Mouse (Mus musculus) ZHBTc4 (cell line): ENCODE data around the gene Babam2.

ENCODE experiments used
- DNase-seq: peaks from one replicate; pipeline ENCODE4 v3.0.0-alpha.2; 2011; ENCODE audit warnings: low read depth, low spot score

The Babam2 gene

DNA sequence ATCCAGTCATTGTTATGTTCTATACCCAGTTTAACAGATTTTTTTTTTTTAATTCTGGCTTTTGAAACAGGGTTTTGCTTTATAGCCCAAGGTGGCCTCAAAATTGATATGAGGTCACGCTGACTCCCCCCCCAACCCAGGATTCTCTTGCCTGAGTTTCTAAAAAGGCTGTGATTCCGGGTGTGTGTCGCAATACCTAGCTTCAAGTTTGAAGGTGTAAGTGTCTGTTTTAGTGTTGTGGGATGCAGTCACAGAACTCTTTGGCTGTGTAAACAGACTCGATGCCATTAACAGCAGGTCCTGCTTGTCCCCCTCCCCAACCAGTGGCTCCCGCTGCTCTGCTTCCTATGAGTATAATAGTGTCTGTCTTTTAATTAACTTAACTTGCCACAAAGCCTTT lies 84.1 kb downstream of the Babam2 start:
- no peak for DNase-seq

DNA sequence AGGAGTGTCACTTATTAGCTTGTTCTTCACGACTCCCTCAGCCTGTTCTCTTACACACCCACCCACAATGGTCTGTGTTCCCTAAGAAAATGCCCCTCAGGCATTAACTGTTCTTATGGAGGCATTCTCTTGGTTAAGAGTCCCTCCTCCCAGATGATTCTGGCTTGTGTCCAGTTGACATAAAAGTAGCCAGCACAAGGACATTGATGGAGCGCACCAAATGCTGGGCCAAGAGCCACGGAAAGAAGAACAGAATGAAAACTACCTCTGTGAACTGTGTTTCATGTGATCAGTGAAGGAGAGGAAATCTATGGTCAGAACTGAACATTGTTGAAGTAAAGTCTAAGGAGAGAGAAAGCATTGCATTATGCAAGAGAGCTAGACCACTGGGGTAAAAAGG lies 89.7 kb downstream of the Babam2 start:
- DNase-seq: no peak

DNA sequence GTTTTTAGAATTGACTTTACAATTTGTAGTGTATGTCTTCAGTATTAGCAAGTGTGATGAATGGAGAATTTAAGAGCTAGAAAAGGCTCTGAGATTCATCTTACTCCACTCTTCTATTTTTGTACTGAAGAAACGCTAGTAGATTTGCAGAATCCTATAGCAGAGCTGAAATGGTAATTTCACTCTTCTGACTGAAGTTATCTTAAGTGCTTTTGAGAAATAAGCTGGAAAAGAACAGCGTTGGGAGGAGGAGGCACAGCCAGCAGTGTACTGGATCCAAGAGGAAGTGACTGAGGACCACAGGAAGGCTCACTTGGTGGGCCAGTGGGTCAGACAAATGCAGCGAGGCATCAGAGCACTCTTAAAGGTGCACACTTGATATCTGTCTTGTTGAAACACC lies 90.1 kb downstream of the Babam2 start:
- no peak for DNase-seq

DNA sequence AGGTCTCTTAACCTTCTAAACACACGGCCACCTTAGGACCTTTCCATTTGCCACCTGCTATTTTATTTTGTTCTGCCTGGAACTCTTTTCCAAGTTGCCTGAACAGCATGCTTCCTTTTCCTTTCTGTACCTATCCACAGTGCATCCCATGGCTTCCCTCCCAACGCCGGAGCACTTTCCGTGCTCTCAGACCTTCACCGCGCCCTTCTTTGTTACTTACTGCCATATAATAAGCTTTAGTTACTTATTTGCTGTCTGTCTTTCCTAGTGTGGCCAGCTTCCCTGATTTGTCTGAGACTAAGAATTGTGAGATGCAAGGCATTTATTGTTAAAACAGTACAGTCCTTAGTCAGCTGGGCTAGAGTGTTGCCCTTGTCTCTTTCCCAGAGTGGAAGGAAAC lies 94.9 kb downstream of the Babam2 start:
- DNase-seq: no peak

DNA sequence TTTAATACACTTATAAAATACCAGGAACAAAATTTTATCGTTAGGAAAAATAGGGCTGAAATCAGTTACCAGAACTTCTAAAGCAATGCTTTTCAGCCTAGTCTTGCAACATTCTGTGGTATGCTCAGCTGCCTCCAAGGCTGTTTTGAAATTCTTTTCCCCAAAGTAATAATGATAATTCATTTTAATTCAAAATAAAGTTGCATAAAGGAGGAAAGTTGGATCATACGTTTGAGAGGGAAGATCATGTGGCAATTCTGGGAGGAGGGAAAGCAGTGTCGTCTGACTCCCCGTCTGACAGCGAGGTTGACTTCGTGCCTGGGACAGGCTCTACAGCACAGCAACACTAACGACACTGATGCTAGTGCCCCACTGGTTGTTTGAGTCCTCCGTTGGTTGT lies 95.4 kb downstream of the Babam2 start:
- no peak for DNase-seq

DNA sequence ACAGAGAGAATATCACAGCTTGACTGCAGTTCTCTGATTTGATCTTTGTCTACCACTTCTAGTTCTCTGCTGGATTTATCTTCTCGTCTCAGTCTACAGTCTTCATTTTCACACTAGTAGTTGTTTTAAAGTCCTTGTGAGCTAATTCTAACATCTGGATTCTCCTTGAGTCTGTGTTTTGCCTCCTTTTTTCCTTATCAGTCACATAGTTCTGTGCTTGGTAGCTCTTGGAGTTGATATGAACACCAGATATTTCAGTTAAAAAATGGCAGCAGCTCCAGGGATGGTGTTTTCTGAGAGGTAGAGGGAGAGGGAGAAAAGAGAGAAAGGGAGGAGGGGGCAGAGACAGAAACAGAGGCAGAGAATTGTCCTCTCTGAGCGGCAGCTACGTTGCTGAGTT lies 97.9 kb downstream of the Babam2 start:
- DNase-seq: no peak

DNA sequence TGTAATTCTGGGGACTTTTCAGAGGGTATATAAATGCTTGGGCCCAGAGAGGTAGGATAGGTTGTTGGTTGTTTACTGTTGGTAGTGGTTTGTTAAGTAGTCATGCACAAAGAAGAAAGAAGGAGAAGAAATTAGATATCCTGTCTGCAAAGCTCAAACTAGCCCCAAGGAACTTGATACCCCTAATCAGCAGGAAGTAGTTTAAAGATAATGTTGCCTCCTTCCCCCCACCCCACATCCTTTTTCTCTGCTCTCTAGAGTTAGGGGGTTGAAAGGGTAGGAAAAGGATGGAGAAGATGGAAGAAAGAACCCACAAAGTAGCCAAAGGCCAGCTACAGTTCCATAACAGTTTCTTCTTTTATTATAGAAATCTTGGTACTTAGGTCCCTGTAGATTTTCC lies 99.5 kb downstream of the Babam2 start:
- DNase-seq: no peak

DNA sequence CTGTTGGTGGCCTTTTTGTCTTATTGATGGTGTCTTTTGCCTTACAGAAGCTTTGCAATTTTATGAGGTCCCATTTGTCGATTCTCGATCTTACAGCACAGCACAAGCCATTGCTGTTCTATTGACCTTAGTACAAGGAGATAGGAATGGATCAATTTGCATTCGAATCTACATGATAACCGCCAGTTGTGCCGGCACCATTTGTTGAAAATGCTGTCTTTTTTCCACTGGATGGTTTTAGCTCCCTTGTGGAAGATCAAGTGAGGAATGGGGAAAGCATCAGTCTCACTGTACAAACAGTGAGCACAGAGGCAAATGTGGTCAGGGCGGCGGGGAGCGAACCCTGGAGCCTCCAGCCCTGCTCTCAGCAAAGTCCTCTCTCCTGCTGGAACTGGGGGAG lies 106.7 kb downstream of the Babam2 start:
- DNase-seq: peak; percentile 51

DNA sequence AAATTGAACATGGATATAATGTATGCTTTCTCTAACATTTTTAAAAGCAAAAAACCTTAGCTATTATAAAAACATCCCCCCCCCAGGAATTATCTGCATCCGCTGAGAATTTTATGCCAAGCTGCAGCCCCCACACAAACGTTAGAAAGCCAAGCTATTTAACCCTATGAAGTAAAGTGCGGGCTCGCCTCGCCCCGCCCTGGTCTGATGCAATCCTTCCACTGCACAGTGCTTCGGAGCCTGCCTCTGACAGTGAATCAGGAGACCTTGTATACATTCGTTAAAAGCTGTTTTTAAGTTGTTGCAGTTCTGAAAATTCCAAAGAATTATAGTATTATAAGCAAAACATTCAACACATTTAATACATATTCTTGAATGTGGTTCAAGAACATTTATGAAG lies 107.3 kb downstream of the Babam2 start:
- peak; percentile 13 for DNase-seq

DNA sequence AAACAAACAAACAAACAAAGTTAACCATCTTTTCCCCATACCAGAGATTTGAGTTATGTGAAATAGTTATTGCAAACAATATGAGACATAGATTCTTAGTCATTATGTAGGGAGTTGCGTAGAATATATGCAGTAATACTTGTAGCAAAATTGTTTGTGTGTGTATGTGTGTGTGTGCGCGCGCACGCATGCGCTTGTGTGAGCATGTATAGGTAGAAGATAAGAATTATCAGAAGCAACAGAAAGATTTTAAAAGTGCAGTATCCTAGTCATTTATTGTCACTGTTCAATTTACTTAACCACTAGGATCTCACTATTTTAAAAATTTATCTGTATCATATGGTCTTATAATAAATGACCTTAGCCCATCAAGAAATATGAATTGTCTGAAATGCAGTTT lies 109.8 kb downstream of the Babam2 start:
- no peak for DNase-seq

DNA sequence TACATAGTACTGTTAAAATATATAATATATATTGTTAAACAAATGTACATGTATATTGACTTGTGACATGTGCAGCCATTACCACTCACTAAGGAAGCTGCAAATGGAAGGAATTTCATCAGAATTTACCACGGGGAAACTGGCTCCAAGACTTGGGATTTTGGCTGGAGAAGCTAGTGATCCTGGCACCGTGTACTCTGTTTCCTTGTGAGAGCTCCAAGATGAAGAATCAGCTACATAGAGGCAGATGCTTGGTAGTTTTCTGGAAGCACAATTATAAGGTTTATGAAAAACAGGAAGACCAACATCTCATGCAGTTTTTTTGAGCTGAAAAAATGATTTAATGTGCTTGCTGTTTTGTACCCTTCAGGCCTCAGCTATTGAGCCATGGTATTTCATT lies 110.8 kb downstream of the Babam2 start:
- DNase-seq: no peak

DNA sequence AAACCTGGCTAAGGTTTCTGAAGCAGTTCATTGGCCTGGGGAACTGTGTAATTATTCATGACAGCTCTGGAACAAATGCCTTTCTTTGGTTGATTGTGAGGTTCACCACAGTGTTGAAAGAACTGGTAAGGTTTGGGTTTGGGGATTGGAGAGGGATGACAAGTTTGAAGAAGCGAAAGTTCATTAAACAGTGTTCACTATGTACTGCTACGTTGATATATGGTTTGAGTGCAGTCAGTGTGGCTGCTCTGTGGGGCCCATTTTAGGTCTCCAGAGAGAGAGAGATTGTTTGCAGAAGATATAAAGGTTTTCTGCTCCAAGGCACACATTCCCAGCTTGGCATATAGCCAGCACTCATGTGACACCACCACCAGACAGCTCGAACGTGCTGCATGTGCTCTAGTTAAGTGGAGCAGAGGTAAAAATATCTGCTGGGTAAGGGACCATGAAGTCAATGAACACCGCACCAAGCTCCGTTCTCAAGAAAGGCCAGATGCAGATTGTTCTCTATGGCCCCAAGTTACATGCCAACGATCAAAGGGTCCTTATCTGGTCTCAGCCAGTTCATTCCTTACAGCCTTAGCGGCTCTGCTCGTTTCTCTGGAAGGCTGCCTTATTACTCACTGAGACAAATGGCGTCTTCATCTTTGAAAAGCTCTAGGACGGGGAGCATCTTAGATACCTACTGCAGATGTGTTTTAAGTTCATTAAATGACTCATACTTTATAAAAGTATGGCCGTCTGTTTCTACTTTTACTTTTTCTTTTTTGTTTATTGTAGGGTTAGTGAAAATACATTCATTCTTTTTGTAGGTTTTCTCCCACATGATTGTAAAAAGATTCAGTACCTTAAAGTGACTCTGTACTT lies 113.5 kb downstream of the Babam2 start:
- DNase-seq: peak; percentile 10

DNA sequence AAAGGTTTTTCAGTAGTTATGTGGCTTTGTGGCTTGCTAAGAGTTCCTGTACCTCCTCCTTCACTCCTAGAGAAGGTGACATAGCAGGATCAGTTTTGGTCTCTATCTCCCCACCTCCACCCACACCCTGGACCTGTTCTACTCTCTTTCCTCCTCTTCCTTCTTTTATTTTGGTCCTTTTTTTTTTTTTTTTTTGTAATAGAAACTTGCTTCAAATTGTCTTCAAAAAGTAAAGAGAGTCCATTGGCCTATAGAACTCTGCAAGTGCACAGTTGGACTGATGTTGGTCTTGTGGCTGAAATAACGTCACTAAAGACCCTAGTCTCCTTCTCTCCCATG lies 114.1 kb downstream of the Babam2 start:
- DNase-seq: no peak

DNA sequence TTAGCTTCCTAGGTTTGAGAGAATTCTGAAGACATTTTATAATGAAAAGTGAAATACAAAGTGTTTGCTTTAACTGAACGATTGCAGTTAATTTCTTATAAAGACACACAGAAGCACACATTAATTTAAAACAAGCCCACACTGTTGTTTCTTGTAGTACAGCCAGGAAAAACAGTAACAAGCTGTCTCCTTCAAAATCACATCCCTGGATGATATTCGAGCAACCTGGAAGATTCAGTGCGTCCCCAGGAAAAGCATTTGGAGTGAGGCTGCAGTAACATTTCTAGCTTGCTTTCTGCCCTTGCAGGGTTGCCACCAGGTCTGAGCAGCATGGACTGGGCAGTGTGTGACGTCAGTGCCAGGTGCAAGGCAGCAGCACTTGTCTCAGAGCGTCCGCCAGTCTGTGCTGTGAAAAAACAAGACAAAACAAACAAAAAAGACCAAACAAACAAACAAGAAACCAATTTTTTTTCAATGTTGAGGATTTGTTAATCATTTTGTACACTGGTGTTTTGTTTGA lies 115.7 kb downstream of the Babam2 start:
- no peak for DNase-seq

DNA sequence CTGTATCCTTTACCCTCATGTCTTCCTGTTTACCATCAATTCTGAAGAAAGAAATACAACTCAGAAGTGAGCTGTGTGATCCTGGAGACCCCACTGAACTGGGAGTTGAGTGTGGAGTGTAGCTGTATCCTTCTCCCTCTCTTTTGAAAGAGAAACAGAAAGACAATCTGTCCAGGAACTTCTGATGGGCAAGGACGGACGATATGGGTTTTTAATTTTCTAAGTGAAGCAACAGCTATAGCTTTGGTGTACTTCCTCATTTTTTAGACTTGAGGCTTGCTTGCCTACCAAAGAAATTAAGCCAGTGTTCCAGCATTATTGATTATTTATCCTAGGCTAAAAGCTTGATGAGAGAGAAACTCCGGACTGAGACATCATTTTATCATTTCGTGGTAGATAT lies 116.6 kb downstream of the Babam2 start:
- no peak for DNase-seq

DNA sequence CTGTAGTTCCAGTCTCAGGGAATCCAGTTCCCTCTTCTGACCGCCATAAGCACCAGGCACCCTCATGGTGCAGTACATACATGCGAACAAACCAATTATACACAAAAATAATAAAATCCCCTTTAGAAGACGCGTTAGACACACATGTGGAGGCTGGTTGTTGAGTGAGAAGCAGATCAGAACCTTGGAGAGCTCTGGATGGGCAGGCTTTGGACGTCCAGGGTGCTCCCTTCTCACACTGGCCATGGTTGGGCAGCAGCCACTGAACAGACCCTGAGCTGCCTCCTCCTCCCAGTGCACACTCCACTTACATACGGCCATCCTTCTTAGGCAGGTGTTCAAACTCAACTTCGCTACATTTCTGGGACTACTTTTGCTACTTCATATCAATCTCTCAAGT lies 117.6 kb downstream of the Babam2 start:
- DNase-seq: peak; percentile 8

DNA sequence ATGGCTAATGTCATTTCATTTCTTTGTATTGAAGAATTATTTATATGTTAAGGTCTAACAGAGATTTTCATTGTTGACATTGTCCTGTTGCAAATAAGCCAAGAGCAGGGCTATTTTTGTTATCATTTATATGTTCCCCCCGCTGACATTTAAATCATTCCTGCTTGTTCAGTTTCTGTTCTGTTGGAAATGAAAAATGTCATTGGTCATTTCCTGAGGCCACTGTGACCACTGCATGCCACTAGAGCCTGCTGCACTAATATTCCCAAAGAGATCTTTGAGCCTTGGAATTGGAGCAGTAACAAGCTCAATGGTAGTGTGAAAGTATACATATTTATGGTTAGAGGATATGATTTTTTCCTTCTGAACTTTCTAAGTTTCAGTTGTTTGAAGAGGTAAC lies 118.6 kb downstream of the Babam2 start:
- no peak for DNase-seq

DNA sequence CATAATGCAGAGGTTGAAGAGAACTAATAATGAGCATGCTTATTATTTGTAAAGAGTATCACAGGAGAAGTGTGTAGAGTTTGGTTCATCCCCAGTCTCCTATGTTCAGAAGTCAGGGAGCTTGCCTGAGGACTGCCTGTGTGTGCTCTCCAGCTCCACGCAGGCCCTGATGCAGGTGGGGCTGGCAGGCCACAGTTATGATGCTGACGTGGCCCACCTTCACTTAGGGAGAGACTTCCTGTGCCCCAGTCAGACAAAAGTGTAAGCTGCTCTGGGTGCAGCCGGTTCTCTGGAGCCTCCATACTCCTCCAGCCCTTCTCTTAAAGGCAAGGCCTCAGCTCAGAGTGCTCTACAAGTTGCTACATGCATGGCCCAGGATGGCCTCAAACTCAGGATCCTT lies 123.3 kb downstream of the Babam2 start:
- DNase-seq: no peak

DNA sequence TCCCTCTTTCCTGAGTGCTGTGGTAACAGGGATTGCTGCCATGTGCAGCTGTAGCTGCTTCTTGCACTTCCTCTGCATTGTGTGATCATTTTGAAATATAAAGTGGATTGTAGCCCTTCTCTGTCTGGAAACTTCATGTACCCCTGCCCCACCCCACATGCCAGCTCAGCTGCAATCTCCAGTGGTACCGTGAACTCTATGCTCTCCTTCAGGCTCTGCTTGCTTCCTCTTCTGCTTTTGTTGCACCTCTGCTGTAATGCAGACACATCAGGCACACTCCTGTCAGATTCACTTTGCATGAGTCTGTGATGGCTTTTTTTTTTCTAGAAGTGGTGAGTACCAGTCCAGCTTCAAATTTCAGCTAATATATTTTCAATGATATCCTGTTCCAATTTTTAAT lies 123.7 kb downstream of the Babam2 start:
- no peak for DNase-seq

DNA sequence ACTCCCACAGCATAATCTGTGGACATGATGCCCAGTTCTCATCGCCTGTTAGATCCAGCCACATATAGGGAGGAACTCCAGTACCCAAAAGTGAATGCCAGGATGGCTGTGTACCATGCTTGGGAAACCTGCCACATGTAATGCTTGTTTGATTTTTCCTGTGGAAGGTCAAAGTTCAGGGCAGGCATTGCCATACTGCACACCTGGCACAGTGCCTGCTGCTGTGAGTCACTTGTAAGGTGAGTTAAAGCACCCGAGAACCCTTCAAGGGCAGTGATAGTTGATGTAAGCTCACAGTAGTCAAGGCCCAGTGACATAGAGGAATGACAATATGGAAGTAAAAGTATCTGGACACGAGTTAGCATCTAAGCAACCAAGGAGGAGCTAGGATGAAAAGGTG lies 126.2 kb downstream of the Babam2 start:
- DNase-seq: no peak

DNA sequence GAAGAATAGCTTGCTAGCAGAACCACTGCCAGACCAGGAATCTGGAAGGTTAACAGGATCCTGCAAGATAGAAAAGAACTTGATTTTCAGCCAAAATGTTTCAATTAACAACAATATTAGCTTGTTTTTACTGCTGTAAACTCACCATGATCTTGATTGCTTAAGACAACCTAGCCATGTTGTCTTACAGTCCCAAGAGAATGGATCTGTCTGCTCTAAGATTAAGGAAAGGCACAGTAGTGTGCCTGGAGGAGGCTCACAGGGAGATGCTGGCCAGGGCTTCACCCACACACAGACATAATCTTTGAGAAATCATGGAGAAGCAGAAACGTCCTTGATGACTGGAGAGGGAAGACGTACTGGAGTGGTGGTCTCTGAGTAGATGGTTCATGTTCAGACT lies 126.6 kb downstream of the Babam2 start:
- no peak for DNase-seq

DNA sequence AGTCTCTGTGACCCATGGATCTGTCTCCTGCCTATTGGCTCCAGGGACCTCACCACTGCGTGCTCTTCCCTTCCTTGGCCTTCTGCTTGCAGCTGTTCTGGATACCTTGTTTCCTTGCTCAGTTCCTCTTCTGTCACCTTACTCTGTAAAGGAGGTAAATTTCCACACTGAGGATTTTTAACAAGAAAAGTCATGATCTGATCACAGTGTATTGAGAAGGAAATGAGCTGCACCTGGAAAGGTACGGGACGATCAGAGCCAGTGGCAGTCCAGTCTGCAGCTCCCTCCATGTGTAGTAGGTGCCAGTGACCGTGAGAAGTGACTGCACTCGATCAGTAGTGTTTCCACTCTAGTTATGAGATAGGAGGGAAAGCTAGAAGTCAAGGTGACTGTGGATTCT lies 129.8 kb downstream of the Babam2 start:
- no peak for DNase-seq

DNA sequence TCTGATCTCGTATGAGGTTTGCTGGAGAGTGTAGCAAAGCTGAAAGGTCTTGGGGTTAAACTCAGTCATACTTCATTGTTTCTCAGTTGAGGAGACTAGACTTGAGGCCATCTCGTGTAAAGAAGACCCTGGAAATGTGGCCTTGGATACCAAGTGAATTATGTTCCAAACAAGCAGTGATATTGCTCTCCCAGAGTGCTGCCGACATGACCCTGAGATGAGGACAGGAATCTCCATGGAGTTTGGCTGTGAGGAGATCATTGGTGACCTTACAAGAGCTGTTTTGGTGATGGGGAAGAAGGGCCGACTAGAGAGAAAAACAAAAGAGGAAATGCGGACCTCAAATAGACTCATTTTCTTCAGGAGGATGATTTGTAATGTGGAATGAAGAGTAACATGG lies 130.4 kb downstream of the Babam2 start:
- DNase-seq: no peak

DNA sequence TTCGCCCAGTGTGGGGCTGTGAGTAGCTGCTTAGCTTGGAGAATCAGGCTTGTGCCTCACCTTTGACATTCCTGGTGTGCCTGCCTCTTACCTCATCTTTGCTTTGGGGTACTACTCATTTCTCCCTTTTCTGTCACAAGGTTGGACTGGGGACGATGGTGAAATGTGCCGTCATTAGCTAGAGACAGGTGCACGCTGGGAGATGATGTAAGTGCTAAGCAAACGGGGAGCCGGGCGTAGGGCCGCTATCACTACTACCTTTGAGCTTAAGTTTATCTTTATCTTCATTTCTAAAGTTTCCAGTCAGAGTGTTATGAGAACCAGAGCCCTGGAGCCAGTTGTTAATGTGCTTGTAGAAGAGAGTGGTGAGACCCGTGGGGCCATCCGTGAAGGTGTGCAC lies 131.3 kb downstream of the Babam2 start:
- no peak for DNase-seq
